Mouse (Mus musculus): ENCODE data around the gene Olfr1415.
"Not testable (repeated sequence)": the region's sequence is repeated elsewhere in the genome, so short reads cannot be mapped to it uniquely, and the experiment has no call there.

The Olfr1415 gene

DNA sequence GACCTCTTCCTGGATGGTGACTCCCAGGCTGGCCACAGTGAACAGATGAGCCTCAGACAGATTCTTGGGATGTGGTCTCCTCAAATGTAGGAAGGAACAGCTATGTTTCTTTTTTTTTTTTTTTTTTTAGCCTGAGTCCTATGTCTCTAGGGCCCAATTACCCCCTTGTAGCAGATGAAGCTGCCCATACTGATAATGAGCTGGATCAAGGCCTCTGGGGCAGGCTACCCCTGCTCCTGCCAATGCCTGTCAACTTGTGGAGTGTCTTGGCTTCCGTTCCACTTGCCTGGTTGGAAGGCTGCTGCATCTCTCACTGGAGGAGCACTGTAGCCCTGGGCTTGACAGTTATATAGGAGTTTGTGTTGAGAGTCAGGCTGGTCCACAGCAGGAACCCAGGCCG, at the start of gene Olfr1415:
TSS of gene Olfr1415 (minus strand) at position 101 of the 400 bp plus-strand sequence.
- in situ Hi-C loops (cut with MboI, MseI): no loop called here

DNA sequence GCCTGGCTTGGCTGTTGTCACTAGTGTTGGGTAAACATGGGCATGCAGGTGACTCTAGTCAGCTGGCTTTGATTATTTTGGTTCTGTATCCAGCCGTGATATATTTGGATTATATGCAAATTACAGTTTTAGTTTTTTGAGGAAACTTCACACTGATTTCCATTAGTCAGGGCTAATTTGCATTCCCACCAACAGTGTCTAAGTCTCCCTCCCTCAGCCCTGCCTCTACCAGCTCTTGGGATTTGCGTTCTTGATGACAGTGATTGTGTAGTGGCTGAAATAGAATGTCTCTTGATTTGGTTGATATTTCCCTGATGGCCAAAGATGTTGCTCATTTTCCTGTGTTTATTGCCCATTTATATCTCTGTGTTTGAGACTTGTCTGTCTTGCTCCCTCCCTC, 43.2 kb upstream of the Olfr1415 start:
- in situ Hi-C loops (cut with MboI, MseI): no loop called here

DNA sequence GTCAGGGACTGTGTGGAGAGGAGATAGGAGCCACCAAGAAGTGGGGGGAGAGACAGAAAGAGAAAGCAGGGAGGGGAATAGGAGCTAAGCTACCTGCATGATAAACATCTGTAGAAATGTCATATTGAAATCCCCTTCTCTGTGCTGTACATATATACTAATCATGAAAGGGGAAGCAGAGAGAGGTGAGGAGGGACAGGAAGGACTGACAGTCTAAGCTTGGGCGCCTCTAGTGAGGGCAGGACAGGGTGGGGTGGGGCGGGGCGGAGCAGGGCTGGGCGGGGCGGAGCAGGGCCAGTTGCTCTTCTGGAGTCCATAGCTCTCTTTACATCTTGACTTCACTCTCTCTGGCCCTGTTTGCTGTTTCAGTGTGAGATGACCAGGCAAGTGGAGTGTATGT, 41.1 kb upstream of the Olfr1415 start:
- in situ Hi-C loops (cut with MboI, MseI): no loop called here

DNA sequence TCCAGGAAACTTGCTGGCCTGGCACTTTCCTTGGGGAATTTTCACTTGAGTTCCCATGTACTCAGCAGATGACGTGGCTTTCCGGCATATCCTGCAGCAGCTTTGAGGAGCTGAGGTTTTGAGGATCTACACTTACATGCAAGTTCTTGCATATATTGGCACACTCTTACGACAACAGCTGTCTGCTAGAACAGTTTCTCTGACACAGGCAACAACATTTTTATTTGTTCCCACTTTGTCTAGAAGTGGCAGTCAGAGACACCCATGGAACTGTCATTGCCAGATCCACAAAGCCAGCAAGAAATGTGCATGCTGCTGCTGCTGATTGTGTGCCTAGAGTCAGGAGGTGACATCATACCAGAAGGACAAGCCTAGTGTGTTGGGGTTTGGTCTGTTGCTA, 27.9 kb upstream of the Olfr1415 start:
- in situ Hi-C loops (cut with MboI, MseI): no loop called here

DNA sequence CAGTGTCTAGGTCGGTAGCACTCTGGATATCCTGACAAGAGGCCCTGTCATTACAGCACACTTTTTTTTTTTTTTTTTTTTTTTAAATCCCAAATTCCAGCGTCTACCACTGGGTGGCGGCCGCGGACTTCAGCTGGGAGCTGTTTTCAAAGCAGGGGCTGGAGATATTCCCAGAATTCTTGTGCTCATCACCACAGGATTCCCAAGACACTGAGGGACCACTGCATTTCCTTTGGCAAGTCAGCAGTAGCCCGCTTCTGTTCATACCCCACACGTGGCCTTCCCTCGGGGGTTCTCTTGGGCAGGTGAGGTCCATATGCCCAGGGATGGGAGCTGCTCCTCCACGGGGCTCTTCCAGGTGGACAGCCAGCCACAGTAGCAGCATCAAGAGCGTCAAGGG, 25.5 kb upstream of the Olfr1415 start:
- in situ Hi-C loops (cut with MboI, MseI): no loop called here

DNA sequence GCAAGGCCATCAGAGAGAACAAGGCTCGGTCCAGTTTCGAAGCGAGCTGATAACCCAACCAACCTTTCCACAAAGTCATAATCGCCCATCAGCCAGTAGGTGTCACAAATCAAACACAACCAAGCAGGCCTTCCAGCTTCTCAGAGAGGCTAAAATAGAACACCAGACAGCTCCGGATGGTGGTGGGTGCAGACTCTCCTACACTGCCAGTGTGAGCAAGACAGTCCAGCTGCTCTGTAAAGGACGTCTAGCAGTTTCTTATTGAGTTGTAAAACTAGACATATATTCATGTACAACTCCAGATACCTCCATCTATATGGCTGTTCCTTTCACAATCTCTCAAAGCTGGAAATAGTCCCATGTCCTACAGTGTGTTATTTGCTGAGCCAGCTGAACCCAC, 23.1 kb upstream of the Olfr1415 start:
- in situ Hi-C loops (cut with MboI, MseI): loop anchor here in 1 of 2 experiments (5.0 kb wide), 1 partner anchor 88 kb away; the partner anchor contains the start of gene Olfr1410

DNA sequence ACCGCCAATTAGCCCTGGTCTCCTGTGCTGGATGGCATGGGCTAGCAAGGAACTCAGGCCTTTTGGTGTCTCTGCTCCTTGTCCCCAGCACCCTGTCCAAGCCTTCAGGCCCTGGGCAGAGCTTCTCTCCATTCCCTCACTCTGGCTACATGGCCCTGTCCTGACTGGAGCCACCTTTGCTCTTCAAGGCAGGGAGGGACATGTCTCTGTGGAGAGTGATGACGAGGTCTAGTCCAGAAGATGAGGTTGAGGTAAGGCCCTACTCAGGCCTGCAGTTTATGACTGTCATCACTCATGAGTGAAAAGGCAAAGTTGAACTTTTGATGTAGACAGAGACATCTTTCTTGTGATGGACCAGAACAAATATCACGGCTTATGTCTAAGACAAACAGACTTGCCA, 22.7 kb upstream of the Olfr1415 start, which contains the start of gene Olfr1414:
TSS of gene Olfr1414 (minus strand) at position 101 of the 400 bp plus-strand sequence.
- in situ Hi-C loops (cut with MboI, MseI): loop anchor here in 1 of 2 experiments (5.0 kb wide), 1 partner anchor 89 kb away; the partner anchor contains the start of gene Olfr1410

DNA sequence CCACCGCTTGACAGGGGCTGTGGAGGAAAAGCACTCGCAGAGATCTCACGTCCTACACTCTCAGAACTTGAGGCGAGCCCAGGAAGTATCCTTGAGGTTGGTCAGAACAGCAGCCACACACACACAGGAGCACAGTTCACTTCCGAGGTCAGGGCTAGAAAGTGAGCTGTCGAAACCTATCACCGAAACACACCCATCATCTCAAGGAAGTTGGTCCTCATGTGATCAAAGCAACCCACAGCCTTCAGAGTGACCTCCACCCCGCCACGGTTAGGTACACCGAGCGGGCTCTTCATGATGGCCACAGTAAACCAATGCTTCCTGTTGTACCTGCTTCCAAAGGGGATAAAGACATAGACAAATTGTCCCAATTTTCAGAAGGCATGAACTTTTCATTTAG, 19.5 kb upstream of the Olfr1415 start:
- in situ Hi-C loops (cut with MboI, MseI): loop anchor here in 1 of 2 experiments (5.0 kb wide), 1 partner anchor 92 kb away; the partner anchor contains the start of gene Olfr1410

DNA sequence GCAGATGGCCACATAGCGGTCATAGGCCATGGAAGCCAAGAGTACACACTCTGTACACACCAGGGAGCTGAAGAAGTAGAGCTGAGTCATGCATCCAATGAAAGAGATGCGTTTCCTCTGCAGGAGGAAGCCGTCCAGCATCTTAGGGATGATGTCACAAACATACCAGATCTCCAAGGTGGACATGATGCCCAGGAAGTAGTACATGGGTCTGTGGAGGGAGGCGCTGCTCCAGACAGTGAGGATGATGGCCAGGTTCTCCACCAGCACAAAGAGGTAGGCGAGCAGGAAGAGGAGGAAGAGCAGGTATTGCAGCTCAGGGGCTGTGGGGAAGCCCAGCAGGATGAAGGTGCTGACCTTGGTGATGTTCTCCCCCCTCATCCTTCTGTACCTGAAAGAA, 15.7 kb upstream of the Olfr1415 start:
- in situ Hi-C loops (cut with MboI, MseI): not testable (repeated sequence)

DNA sequence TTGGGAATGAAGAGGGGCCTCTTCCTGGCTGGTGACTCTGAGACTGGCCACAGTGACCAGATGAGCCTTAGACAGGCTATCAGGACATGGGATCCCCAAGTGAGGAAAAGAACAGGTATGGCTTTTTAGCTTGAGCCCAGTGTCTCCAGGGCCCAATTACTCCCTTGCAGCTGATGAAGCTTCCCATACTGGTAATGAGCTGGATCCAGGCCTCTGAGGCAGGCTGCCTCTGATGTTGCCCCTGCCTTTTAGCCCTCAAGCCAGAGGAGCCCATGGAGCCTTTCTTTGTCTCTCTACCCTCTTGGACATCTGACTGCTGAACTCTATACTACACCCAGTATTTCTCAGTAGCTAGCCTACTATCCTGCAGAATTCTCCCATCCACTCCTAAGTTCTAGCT, 10.9 kb downstream of the Olfr1415 start, which contains the start of gene Olfr1416:
TSS of gene Olfr1416 (minus strand) at position 101 of the 400 bp plus-strand sequence.
- in situ Hi-C loops (cut with MboI, MseI): no loop called here

DNA sequence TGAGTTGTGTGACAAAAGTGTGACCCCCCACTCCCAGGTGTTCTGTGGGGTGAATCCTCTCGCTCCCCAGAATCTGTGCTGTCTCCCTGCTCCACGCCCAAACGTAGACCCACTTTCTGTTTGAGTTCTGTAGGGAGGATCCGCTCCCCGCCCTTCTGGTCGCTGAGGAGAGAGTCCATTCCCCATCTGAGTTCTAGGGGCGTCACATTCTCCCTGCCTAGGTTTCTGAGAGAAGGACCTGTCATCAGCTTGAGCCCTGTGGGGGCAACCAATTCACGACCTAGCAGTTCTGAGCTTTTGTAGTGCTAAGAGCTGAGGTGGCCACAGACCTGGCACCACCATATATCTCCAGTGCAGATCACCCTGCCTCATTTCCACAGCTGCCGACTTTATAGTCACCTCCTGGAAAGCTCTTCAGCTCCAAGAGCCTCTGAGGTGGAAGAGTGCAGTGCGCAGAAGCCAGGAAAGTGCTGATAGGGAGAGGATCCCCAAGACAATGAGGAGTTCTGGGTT, 21.8 kb downstream of the Olfr1415 start:
- in situ Hi-C loops (cut with MboI, MseI): loop anchor here (10.0 to 25.0 kb wide), 4 partner anchors 359 to 1429 kb away; no protein-coding TSS in a partner anchor

DNA sequence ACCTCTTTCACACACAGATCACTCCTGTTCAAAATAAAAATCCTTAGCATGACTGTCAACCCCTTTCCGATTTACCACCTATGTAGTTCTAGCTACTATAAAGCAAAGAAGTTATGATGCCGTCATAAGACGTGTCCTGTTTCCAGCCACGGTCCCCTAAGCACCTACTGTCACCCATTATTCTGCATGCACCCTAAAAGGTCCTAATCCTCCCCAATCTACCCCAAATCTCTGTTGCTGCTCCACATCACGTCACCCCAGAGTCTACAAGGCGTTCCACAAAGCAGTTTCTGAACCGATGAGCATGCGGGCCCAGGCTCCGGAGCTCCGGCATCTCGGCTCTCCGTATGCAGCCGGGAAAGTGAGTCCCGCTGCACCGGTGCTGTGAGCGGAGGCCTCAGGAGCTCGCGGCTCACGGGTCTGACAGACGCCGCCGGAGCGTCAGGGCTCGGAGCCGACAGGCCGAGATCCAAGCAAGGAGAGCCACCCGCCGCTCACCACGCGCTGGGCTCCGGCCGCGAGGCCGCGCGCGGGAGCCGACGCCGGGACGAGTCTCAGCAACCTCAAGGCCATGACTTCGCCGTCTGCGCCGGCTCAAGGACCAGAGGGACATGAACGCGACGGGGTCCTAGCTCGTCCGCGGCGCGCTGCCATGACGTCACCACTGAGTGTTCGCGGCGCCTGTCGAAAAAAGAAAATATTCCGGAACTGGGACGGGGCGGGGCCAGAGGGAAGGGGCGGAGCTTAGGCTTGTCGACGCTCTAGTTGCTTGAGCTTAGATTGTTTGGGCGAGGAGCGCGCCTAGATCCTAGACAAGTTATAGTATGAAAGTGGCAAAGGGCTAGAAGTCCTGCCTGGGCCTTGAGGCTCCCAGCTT, 22.5 kb downstream of the Olfr1415 start, which contains the start of gene Ndufa10:
TSS of gene Ndufa10 (minus strand) at position 696 of the 877 bp plus-strand sequence.
- in situ Hi-C loops (cut with MboI, MseI): loop anchor here (10.0 to 25.0 kb wide), 4 partner anchors 359 to 1429 kb away; no protein-coding TSS in a partner anchor

DNA sequence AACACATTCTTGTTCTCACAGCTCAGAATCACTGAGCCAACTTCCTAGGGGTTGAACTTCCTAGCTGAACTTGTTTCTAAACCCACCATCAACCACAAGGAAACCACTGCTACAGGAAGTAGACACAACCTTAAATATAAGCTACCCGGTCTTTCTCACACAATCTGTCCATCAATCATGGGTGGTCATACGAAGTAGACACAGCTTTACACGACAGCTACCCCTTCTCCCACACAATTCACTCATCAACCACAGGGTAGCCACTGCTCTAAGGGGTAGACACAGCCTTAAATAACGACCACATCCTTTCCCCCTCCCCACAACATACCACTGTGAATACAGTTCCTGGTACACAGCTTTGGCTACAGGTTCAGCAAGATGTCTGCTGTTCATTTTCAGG, 27.0 kb downstream of the Olfr1415 start:
- in situ Hi-C loops (cut with MboI, MseI): loop anchor here in 1 of 2 experiments (25.0 kb wide), 1 partner anchor 507 kb away; no protein-coding TSS in a partner anchor

DNA sequence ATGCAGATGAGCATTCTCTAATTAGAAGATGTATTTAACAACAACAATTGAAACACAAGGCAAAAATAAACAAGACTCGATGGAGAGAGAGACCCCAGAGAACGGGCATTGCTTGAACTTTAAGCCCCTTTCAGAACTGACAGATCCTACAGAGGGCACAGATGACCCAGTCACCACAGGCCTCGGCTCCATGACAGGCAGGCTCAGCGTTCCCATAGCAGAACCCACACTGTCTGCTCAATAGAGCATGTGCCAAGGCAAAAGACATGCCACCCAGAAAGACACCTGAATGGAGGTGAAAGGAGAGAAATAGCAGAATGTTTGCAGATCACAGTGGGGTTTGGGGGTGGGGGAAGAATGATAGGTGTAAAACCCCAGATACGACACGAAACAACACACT, 37.5 kb downstream of the Olfr1415 start:
- in situ Hi-C loops (cut with MboI, MseI): loop anchor here in 1 of 2 experiments (25.0 kb wide), 1 partner anchor 496 kb away; no protein-coding TSS in a partner anchor

DNA sequence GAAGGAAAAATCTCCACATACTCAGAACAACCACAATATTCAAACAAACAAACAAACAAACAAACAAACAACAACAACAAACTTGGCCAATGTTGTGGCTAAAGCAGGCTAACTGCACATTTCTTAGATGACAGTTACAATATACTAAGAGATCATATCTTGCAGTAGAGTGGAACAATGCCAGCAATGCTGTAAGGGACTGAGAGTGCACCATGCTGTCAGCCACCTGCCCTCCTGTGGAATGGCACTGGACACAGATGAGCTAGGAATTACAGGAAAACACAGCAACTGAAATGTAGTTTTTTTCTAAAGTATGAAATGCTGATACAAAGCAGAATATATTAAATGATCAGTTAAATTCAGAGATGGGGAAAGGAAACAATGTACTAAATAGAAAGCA, 38.1 kb downstream of the Olfr1415 start:
- in situ Hi-C loops (cut with MboI, MseI): loop anchor here in 1 of 2 experiments (25.0 kb wide), 1 partner anchor 495 kb away; no protein-coding TSS in a partner anchor

DNA sequence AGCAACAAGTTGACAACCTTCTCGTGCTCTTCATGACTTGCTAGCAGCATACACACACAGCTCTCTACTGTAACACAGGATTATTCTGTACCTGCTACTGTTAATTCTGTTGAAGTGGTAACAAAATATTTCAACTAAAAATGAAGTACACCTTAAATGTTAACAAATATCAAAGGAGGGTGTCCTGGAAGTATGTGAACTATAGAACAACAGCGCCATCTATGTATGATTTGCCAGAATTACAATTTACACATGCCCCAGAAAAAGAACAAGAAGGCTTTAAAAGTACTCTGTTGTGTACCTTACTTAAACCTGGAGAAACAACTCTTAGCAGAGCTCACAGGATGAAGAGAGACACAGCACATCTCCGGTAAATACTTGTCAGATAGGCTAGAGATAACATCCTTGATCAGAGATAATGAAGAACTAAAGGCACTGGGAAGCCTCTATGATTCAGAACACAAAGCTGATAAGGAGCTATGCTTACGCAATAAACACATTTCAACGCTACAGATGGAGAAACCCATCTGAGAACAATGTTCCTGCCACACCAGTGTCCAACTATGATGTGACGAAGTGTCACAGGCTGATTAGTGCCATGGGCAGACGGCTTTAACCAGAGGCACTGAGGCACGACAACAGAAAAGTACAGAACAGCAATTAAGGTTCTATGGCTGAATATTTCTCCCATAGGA, 42.0 kb downstream of the Olfr1415 start:
- in situ Hi-C loops (cut with MboI, MseI): loop anchor here (5.0 to 25.0 kb wide), 2 partner anchors 492 kb away; no protein-coding TSS in a partner anchor

DNA sequence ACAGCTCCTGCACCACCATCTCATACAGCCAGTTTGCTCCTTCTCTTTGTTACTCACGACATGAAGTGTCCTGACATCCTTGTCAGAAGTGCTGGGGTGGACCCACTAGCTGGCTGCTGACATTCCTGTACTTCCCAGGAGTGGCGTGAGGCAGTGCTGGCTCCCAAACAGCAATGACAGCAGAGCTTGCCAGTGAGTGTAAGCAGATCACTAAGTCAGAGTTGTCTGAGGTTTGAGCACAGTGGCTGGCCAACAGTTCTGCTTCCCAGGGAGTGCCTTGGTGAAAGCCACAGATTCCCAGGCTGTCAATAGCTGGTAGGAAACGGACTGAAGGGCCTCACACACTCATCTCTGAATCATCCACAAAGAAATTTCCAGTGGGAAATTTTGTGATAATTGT, 47.6 kb downstream of the Olfr1415 start:
- in situ Hi-C loops (cut with MboI, MseI): no loop called here

DNA sequence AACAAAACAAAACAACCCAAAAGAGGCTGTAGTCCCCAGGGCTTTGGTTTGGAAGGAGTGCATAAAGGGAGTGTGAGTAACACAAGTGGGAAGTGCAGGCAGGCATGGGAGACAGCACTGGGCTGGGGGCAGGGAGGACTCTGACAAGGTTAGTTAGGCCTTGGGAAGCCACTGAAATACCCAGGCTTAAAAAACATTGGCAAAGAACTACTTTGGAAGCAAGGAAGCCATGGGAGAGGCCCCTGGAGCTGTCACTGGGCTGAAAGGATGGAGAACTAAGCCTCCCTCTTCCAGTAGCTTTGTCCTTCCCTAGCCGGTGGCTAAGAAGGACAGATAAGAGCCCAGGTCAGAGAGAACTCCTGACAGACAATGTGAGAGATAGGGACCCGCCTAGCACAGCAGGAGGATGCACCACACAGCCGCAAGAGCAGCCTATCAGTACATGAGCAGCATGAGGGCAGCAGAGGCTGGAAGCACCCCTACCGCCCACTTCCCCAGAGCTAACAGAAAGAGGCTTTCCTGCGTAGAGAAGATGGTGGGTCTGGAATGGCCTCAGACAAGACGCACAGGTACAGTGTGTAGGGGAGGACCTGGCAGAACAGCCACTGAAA, 54.3 kb downstream of the Olfr1415 start:
- in situ Hi-C loops (cut with MboI, MseI): no loop called here

DNA sequence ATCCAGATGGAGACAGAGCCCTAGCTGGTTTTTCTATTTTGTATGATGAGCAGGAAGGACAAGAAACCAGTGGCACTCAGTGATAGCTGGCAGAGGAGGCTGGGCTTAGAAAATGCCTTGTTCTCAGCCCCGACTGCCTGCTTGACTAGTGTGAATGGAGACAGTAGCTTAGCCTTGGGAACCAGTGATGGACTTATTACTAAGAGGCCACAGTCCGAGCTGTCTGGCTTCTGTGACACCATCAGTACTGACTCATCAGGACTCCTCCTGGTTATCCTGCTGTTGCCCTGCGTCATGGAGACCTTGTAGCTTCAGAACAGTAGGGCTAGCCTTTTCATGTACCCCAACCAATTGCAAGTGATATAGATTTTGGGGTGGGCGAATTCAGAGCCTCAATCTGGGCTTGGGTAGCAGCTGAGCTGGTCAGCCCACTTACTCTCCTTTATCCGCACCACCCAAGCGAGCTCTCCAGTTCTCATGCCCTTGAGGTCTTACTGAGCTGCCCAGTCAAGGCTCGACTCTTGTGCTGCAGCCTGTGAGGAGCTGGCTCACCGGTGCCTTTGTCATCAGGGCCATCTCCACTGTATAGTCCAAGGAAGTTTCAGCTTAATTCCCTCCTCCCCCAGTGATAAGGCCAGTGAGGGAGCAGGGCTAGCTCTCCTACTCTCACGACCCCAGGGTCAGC, 55.7 kb downstream of the Olfr1415 start:
- in situ Hi-C loops (cut with MboI, MseI): no loop called here
